Mouse (Mus musculus): ENCODE measurements around the gene Ets1. TPM values are rescaled to one million over a fixed set of nuclear protein-coding genes. Genes with fewer than 3 reads are reported as not detected.

The Ets1 gene
- 26.9 TPM for polyA plus RNA-seq (2014; fragmentation: Illumina TruSeq; extraction: RNeasy Lipid Tissue Mini Kit (QIAGEN cat#74804); ENCODE audit: low read depth, low replicate concordance)

GRCm38 (mm10) chr9:32635627-32636385 lies at the start of gene Ets1:
Ets1 (plus strand) TSS chr9:32636221.

Other genes starting within 250 kb of the Ets1 start
- 7.6 TPM for gene Fli1, start 93.4 kb upstream of the Ets1 start, polyA plus RNA-seq (2014; fragmentation: Illumina TruSeq; extraction: RNeasy Lipid Tissue Mini Kit (QIAGEN cat#74804); ENCODE audit: low read depth, low replicate concordance)